Mouse (Mus musculus) kidney, embryonic 15.5 days (tissue): Measurements from ENCODE around the gene Gm44511. TPM values are rescaled to one million over a fixed set of nuclear protein-coding genes. Genes with fewer than 3 reads are reported as not detected.
"Not testable (repeated sequence)": the region's sequence is repeated elsewhere in the genome, so short reads cannot be mapped to it uniquely, and the experiment has no call there.

Experiments used
- ATAC-seq: fragments of 200-750 bp; cut with Nextera tagmentation; replicated peaks from 2 replicates; pipeline ENCODE4 v1.8.0; 2017; ENCODE audit warnings: moderate TSS enrichment; ENCODE audit not compliant: low FRiP score
- H3K27ac ChIP-seq: fragments of 300-500 bp; sonication (generic); 2 replicates; pipeline ENCODE4 v1.5.1; 2015; ENCODE audit warnings: mild to moderate bottlenecking, inconsistent platforms
- H3K27me3 ChIP-seq: fragments of 300-500 bp; sonication (generic); 2 replicates; pipeline ENCODE4 v1.6.1; 2015; ENCODE audit warnings: inconsistent platforms
- H3K36me3 ChIP-seq: fragments of 300-500 bp; sonication (generic); 2 replicates; pipeline ENCODE4 v1.6.1; 2015; ENCODE audit warnings: inconsistent platforms
- H3K4me1 ChIP-seq: fragments of 300-500 bp; sonication (generic); 2 replicates; pipeline ENCODE4 v1.6.1; 2015; ENCODE audit warnings: inconsistent platforms
- H3K4me2 ChIP-seq: fragments of 300-500 bp; sonication (generic); 2 replicates; pipeline ENCODE4 v1.6.1; 2015; ENCODE audit warnings: moderate library complexity, mild to moderate bottlenecking, inconsistent platforms
- H3K4me3 ChIP-seq: fragments of 300-500 bp; sonication (generic); replicated peaks from 2 replicates; pipeline ENCODE4 v1.5.1; 2015; ENCODE audit warnings: mild to moderate bottlenecking, inconsistent platforms
- H3K9ac ChIP-seq: fragments of 300-500 bp; sonication (generic); 2 replicates; pipeline ENCODE4 v1.6.1; 2015; ENCODE audit warnings: mild to moderate bottlenecking, inconsistent platforms
- H3K9me3 ChIP-seq: fragments of 300-500 bp; sonication (generic); replicated peaks from 2 replicates; pipeline ENCODE4 v1.6.1; 2016; ENCODE audit warnings: inconsistent platforms
- WGBS: fragments of 180-500 bp; shearing (Covaris S2); methylation state at CpG from one replicate; pipeline ENCODE4 v1.1.7; 2015; ENCODE audit warnings: mixed read lengths; 5-methylcytosine and 5-hydroxymethylcytosine counted together
- polyA plus RNA-seq: library from polyadenylated mRNA; unstranded; fragments of >200 nt; fragmentation: Nextera tagmentation; extraction: Ambion mirVana; gene quantifications from 2 replicates; pipeline ENCODE4 v1.2.1, GENCODE M21; 2015

The Gm44511 gene
- polyA plus RNA-seq, 1 experiment from 2014 or later = not detected

- no peak overlapping the region for H3K27ac ChIP-seq
- no peaks in the 10 kb centered on the region for H3K27me3 ChIP-seq
- H3K4me2 ChIP-seq = no peak overlapping the region
- WGBS = 67% methylated on average over 8 of the region's 8 CpGs
- H3K36me3 ChIP-seq = no peaks in the 10 kb centered on the region
- peaks cover 17% of the 10 kb centered on the region for H3K4me1 ChIP-seq
- no peak for ATAC-seq
- no peaks in the 10 kb centered on the region for H3K9me3 ChIP-seq
- H3K4me3 ChIP-seq = no peak overlapping the region
- no peak overlapping the region for H3K9ac ChIP-seq
Observed at GRCm38 (mm10) chr6:128796321-128796955, 29.7 kb downstream of the Gm44511 start.

GRCm38 (mm10) chr6:128793734-128794133 lies 32.4 kb downstream of the Gm44511 start:
- H3K27me3 ChIP-seq = no peaks in the 10 kb centered on the region
- H3K36me3 ChIP-seq = no peaks in the 10 kb centered on the region
- no peak overlapping the region for H3K4me2 ChIP-seq
- ATAC-seq = 0 out of 2 replicates have a peak, but pooled peaks have one; percentile 26
- H3K9me3 ChIP-seq = no peaks in the 10 kb centered on the region
- no peak overlapping the region for H3K4me3 ChIP-seq
- H3K4me1 ChIP-seq = peaks cover 13% of the 10 kb centered on the region
- 0 out of 2 replicates have a peak overlapping the region, but pooled peaks have one; percentile 3 for H3K27ac ChIP-seq
- no peak overlapping the region for H3K9ac ChIP-seq
- 7% methylated on average over 6 of the region's 6 CpGs for WGBS

- H3K9ac ChIP-seq, ATAC-seq, H3K27me3 ChIP-seq, H3K4me1 ChIP-seq, H3K4me2 ChIP-seq, H3K36me3 ChIP-seq, H3K9me3 ChIP-seq, H3K27ac ChIP-seq, H3K4me3 ChIP-seq: not testable (repeated sequence)
- 66% methylated on average over 4 of the region's 4 CpGs for WGBS
Observed at GRCm38 (mm10) chr6:128790491-128790994, 35.6 kb downstream of the Gm44511 start.

- no peaks in the 10 kb centered on the region for H3K27me3 ChIP-seq
- no peaks in the 10 kb centered on the region for H3K36me3 ChIP-seq
- no peaks in the 10 kb centered on the region for H3K9me3 ChIP-seq
- peaks cover 6% of the 10 kb centered on the region; the same call in 1 of the 2 replicates for H3K4me1 ChIP-seq
- no peak within 1 kb of the TSS for H3K4me3 ChIP-seq
- 94% methylated on average over 2 of the region's 2 CpGs for WGBS
- H3K4me2 ChIP-seq = no peak within 1 kb of the TSS
- H3K9ac ChIP-seq = no peak within 1 kb of the TSS
- no peak for ATAC-seq
- H3K27ac ChIP-seq = no peak within 1 kb of the TSS
Observed at GRCm38 (mm10) chr6:128789115-128789514, 37.0 kb downstream of the Gm44511 start, which contains the start of gene Klrb1c. Gene Klrb1c (minus strand): TSS chr6:128789215.

- H3K4me3 ChIP-seq = no peak overlapping the region
- WGBS = 90% methylated on average over 1 of the region's 1 CpGs
- peaks cover 2% of the 10 kb centered on the region; the same call in 1 of the 2 replicates for H3K4me1 ChIP-seq
- H3K9ac ChIP-seq = no peak overlapping the region
- H3K36me3 ChIP-seq = no peaks in the 10 kb centered on the region
- ATAC-seq = 0 out of 2 replicates have a peak, but pooled peaks have one; percentile 33
- H3K27ac ChIP-seq = no peak overlapping the region
- H3K27me3 ChIP-seq = no peaks in the 10 kb centered on the region
- H3K9me3 ChIP-seq = no peaks in the 10 kb centered on the region
- no peak overlapping the region for H3K4me2 ChIP-seq
Observed at GRCm38 (mm10) chr6:128788517-128788916, 37.6 kb downstream of the Gm44511 start.

GRCm38 (mm10) chr6:128786396-128786795 lies 39.7 kb downstream of the Gm44511 start:
- 89% methylated on average over 1 of the region's 1 CpGs for WGBS
- H3K27ac ChIP-seq, H3K9me3 ChIP-seq, H3K4me2 ChIP-seq, H3K27me3 ChIP-seq, ATAC-seq, H3K4me3 ChIP-seq, H3K9ac ChIP-seq, H3K36me3 ChIP-seq, H3K4me1 ChIP-seq: not testable (repeated sequence)

GRCm38 (mm10) chr6:128769481-128770253 lies 56.4 kb downstream of the Gm44511 start:
- no peaks in the 10 kb centered on the region for H3K27me3 ChIP-seq
- H3K36me3 ChIP-seq = no peaks in the 10 kb centered on the region
- peaks cover 4% of the 10 kb centered on the region; the same call in 1 of the 2 replicates for H3K4me1 ChIP-seq
- no peaks in the 10 kb centered on the region for H3K9me3 ChIP-seq
- H3K4me2 ChIP-seq = no peak overlapping the region
- no peak overlapping the region for H3K4me3 ChIP-seq
- peak; percentile 34 for ATAC-seq
- no peak overlapping the region for H3K9ac ChIP-seq
- WGBS = 70% methylated on average over 10 of the region's 10 CpGs
- peak overlapping the region; percentile 51; the same call in 1 of the 2 replicates for H3K27ac ChIP-seq

- Histone ChIP-seq H3K9ac (no peak overlapping the region), H3K4me2 (no peak overlapping the region), H3K4me3 (no peak overlapping the region), H3K36me3 (no peaks in the 10 kb centered on the region), H3K27ac (no peak overlapping the region), H3K27me3 (no peaks in the 10 kb centered on the region), H3K9me3 (no peaks in the 10 kb centered on the region), H3K4me1 (peaks cover 8% of the 10 kb centered on the region; the same call in 1 of the 2 replicates)
- WGBS = 86% methylated on average over 4 of the region's 4 CpGs
- no peak for ATAC-seq
Observed at GRCm38 (mm10) chr6:128768047-128768446, 58.1 kb downstream of the Gm44511 start.

- not testable (repeated sequence) for H3K36me3 ChIP-seq, ATAC-seq
Observed at GRCm38 (mm10) chr6:128766486-128767254, 59.4 kb downstream of the Gm44511 start.

GRCm38 (mm10) chr6:128765211-128765610 lies 60.9 kb downstream of the Gm44511 start:
- Histone ChIP-seq H3K36me3 (no peaks in the 10 kb centered on the region), H3K4me3 (no peak overlapping the region), H3K9ac (no peak overlapping the region), H3K27ac (no peak overlapping the region), H3K4me2 (no peak overlapping the region), H3K27me3 (no peaks in the 10 kb centered on the region), H3K9me3 (no peaks in the 10 kb centered on the region), H3K4me1 (peaks cover 12% of the 10 kb centered on the region)
- WGBS = 73% methylated on average over 1 of the region's 1 CpGs
- no peak for ATAC-seq

More at GRCm38 (mm10) chr6:128766486-128767254, 59.4 kb downstream of the Gm44511 start:
- WGBS = 67% methylated on average over 6 of the region's 6 CpGs
- not testable (repeated sequence) for H3K4me3 ChIP-seq, H3K27me3 ChIP-seq, H3K4me2 ChIP-seq, H3K27ac ChIP-seq, H3K9ac ChIP-seq, H3K4me1 ChIP-seq, H3K9me3 ChIP-seq

- Histone ChIP-seq H3K27me3 (no peaks in the 10 kb centered on the region), H3K4me2 (peak overlapping the region; percentile 72), H3K36me3 (no peaks in the 10 kb centered on the region), H3K27ac (no peak overlapping the region), H3K4me3 (peak overlapping the region; percentile 61), H3K9ac (0 out of 2 replicates have a peak overlapping the region, but pooled peaks have one; percentile 21), H3K9me3 (no peaks in the 10 kb centered on the region), H3K4me1 (peaks cover 12% of the 10 kb centered on the region)
- 24% methylated on average over 5 of the region's 5 CpGs for WGBS
- ATAC-seq = no peak
Observed at GRCm38 (mm10) chr6:128764598-128764997, 61.5 kb downstream of the Gm44511 start.
